Mouse (Mus musculus): ENCODE measurements around the gene Lcor. TPM values are rescaled to one million over a fixed set of nuclear protein-coding genes. Genes with fewer than 3 reads are reported as not detected.

Gene Lcor
- polyA plus RNA-seq, 1 experiment: 2.9 TPM

DNA sequence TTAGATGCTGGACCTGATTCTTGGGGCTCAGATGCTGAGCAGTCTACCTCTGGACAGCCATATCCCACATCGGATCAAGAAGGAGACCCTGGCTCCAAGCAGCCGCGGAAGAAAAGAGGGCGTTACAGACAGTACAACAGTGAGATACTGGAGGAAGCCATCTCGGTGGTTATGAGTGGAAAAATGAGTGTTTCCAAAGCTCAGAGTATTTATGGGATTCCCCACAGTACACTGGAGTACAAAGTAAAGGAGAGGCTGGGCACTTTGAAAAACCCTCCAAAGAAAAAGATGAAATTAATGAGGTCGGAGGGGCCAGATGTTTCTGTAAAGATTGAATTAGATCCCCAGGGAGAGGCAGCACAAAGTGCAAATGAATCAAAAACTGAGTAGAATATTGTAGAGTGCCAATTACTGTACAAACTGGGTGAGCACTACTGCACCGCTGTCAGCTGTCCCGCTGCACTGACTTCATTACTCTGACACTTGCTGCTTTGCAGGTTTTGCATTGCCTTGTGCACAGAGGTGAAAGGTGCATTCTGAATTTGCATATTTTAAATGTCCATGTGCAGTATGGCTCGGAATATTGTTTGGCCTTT, 76.6 kb downstream of the Lcor start:
- 90% methylated on average over 9 of the region's 9 CpGs for WGBS
- Histone ChIP-seq H3K4me1 (ENCODE audit: control insufficient read depth, insufficient read depth, insufficient read length, low read length) (peaks cover 3% of the 10 kb centered on the region; the same call in 1 of the 2 replicates), H3K27ac (ENCODE audit: insufficient read depth, low read depth, low read length) (no peak overlapping the region), H3K27me3 (ENCODE audit: control insufficient read depth, insufficient read depth, low read length) (no peaks in the 10 kb centered on the region), H3K36me3 (ENCODE audit: control insufficient read depth, insufficient read depth, low read length) (peaks cover 36% of the 10 kb centered on the region), H3K4me3 (ENCODE audit: low read depth, low read length) (no peak overlapping the region)
- no peak for TF ChIP-seq POLR2A (IDR thresholded peaks at IDR 0.05; ENCODE audit: low read depth, low read length)
- TF ChIP-seq CTCF (IDR thresholded peaks at IDR 0.05; ENCODE audit: extremely low read depth, insufficient read length, insufficient replicate concordance, low read depth, low read length): no peak

DNA sequence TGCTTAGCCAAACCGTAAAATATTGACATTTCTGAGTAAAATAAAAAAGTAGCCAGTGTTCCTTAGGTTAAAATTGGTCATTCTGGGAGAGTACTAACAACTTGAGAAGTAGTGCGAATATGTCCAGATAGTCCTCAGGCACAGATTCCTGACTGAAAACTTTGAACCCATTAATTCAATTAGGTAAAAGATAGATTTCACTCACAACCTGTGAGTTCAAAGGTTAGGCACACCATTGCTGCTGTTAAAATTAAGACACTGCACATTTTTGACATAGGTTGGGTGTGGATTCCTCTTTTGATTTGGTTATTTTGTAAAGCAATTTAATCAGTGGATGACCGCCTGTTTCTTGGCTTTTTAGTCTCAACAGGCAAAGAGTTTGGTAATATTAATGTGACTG, 78.4 kb downstream of the Lcor start:
- H3K4me1 ChIP-seq (ENCODE audit: control insufficient read depth, insufficient read depth, insufficient read length, low read length): peaks cover 3% of the 10 kb centered on the region; the same call in 1 of the 2 replicates
- TF ChIP-seq CTCF (IDR thresholded peaks at IDR 0.05; ENCODE audit: extremely low read depth, insufficient read length, insufficient replicate concordance, low read depth, low read length) (no peak), POLR2A (IDR thresholded peaks at IDR 0.05; ENCODE audit: low read depth, low read length) (no peak)
- 46% methylated on average over 3 of the region's 3 CpGs for WGBS
- peaks cover 33% of the 10 kb centered on the region for H3K36me3 ChIP-seq (ENCODE audit: control insufficient read depth, insufficient read depth, low read length)
- H3K27me3 ChIP-seq (ENCODE audit: control insufficient read depth, insufficient read depth, low read length): no peaks in the 10 kb centered on the region
- H3K27ac ChIP-seq (ENCODE audit: insufficient read depth, low read depth, low read length): no peak overlapping the region
- H3K4me3 ChIP-seq (ENCODE audit: low read depth, low read length): no peak overlapping the region

DNA sequence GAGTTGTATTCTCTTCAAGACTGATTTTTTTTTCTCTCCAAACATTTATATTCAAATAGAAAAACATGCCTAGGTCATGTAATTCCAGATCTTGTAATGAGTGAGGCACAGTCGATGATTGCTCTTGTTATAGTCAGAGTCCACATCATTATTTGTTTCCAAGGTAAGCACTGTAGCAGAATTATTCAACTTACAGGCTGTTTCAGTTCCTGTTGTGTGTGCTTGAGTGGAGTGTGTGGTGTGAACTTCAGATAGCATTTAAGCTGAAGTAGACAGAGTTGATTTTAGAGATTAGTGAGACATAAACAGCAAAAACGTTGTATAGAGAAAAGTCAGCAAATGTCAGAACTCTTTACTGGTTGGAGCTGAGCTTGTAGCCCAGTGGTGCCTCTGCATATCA, 86.4 kb downstream of the Lcor start:
- Histone ChIP-seq H3K27me3 (ENCODE audit: control insufficient read depth, insufficient read depth, low read length) (no peaks in the 10 kb centered on the region), H3K36me3 (ENCODE audit: control insufficient read depth, insufficient read depth, low read length) (0 out of 2 replicates have a peak, but pooled peaks cover 3% of the 10 kb centered on the region), H3K4me3 (ENCODE audit: low read depth, low read length) (no peak overlapping the region), H3K27ac (ENCODE audit: insufficient read depth, low read depth, low read length) (no peak overlapping the region), H3K4me1 (ENCODE audit: control insufficient read depth, insufficient read depth, insufficient read length, low read length) (no peaks in the 10 kb centered on the region; the same call in 1 of the 2 replicates)
- WGBS: 45% methylated on average over 2 of the region's 2 CpGs
- TF ChIP-seq POLR2A (IDR thresholded peaks at IDR 0.05; ENCODE audit: low read depth, low read length) (no peak), CTCF (IDR thresholded peaks at IDR 0.05; ENCODE audit: extremely low read depth, insufficient read length, insufficient replicate concordance, low read depth, low read length) (no peak)

DNA sequence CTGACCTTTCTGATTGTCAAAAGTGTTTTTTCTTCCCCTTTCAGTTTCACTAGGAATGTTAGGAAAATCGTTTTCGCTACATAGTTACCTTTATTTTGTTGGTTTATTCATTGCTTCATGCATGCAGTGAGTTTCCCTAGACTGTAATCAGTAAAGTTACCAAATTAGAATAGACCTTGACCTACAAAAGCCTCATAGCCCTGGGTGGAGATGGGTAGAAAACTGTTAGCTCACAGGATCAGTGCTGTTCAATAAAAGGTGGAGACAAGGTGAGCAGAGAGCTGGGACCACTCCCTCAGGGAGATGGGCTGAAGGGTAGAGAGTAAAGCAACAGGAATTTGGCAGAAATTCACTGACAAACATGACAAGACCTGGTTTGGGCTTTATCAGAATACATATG, 91.3 kb downstream of the Lcor start:
- WGBS: 40% methylated on average over 2 of the region's 2 CpGs
- H3K36me3 ChIP-seq (ENCODE audit: control insufficient read depth, insufficient read depth, low read length): no peaks in the 10 kb centered on the region
- TF ChIP-seq POLR2A (IDR thresholded peaks at IDR 0.05; ENCODE audit: low read depth, low read length) (no peak), CTCF (IDR thresholded peaks at IDR 0.05; ENCODE audit: extremely low read depth, insufficient read length, insufficient replicate concordance, low read depth, low read length) (no peak)

DNA sequence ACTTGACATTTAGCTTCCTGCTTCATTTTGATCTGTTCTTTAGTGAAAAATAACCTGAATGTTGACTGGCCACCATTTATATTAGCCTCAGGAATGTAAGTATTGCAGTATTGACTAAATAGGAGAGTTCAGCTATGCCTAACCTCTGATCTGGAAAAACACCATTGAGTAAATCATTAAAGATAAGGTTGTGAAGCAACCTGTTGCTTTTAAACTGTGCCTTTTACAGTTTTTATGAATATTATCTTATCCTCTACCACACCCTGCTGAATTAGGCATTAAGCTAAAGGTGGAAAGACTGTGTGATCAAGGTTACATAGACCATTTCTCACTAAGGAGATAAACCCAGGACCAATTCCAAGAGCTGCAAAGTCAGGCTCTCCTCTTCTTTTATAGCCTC, 95.1 kb downstream of the Lcor start:
- no peaks in the 10 kb centered on the region for H3K27me3 ChIP-seq (ENCODE audit: control insufficient read depth, insufficient read depth, low read length)
- H3K36me3 ChIP-seq (ENCODE audit: control insufficient read depth, insufficient read depth, low read length): peaks cover 9% of the 10 kb centered on the region
- peaks cover 13% of the 10 kb centered on the region for H3K4me1 ChIP-seq (ENCODE audit: control insufficient read depth, insufficient read depth, insufficient read length, low read length)
- H3K27ac ChIP-seq (ENCODE audit: insufficient read depth, low read depth, low read length): peak overlapping the region; percentile 64
- no peak overlapping the region for H3K4me3 ChIP-seq (ENCODE audit: low read depth, low read length)
- TF ChIP-seq POLR2A (IDR thresholded peaks at IDR 0.05; ENCODE audit: low read depth, low read length) (no peak), CTCF (IDR thresholded peaks at IDR 0.05; ENCODE audit: extremely low read depth, insufficient read length, insufficient replicate concordance, low read depth, low read length) (no peak)

More for the DNA sequence above, 91.3 kb downstream of the Lcor start:
- Histone ChIP-seq H3K27me3 (ENCODE audit: control insufficient read depth, insufficient read depth, low read length) (no peaks in the 10 kb centered on the region), H3K27ac (ENCODE audit: insufficient read depth, low read depth, low read length) (no peak overlapping the region; the same call in 1 of the 2 replicates), H3K4me1 (ENCODE audit: control insufficient read depth, insufficient read depth, insufficient read length, low read length) (peaks cover 3% of the 10 kb centered on the region; the same call in 1 of the 2 replicates), H3K4me3 (ENCODE audit: low read depth, low read length) (no peak overlapping the region)

GRCm38 (mm10) chr19:41579311-41579920, 97.0 kb downstream of the Lcor start:
- H3K27ac ChIP-seq (ENCODE audit: insufficient read depth, low read depth, low read length): peak overlapping the region; percentile 69
- no peak for TF ChIP-seq POLR2A (IDR thresholded peaks at IDR 0.05; ENCODE audit: low read depth, low read length)
- TF ChIP-seq CTCF (IDR thresholded peaks at IDR 0.05; ENCODE audit: extremely low read depth, insufficient read length, insufficient replicate concordance, low read depth, low read length): no peak
- no peak overlapping the region for H3K4me3 ChIP-seq (ENCODE audit: low read depth, low read length)
- peaks cover 14% of the 10 kb centered on the region for H3K36me3 ChIP-seq (ENCODE audit: control insufficient read depth, insufficient read depth, low read length)
- 34% methylated on average over 4 of the region's 4 CpGs for whole genome bisulfite sequencing
- peaks cover 13% of the 10 kb centered on the region for H3K4me1 ChIP-seq (ENCODE audit: control insufficient read depth, insufficient read depth, insufficient read length, low read length)
- no peaks in the 10 kb centered on the region for H3K27me3 ChIP-seq (ENCODE audit: control insufficient read depth, insufficient read depth, low read length)

- Histone ChIP-seq H3K36me3 (ENCODE audit: control insufficient read depth, insufficient read depth, low read length) (peaks cover 24% of the 10 kb centered on the region), H3K4me3 (ENCODE audit: low read depth, low read length) (no peak within 1 kb of the TSS), H3K4me1 (ENCODE audit: control insufficient read depth, insufficient read depth, insufficient read length, low read length) (peaks cover 10% of the 10 kb centered on the region), H3K27ac (ENCODE audit: insufficient read depth, low read depth, low read length) (no peak within 1 kb of the TSS), H3K27me3 (ENCODE audit: control insufficient read depth, insufficient read depth, low read length) (no peaks in the 10 kb centered on the region)
- WGBS: 87% methylated on average over 23 of the region's 23 CpGs
- no peak for TF ChIP-seq CTCF (IDR thresholded peaks at IDR 0.05; ENCODE audit: extremely low read depth, insufficient read length, insufficient replicate concordance, low read depth, low read length)
- no peak for TF ChIP-seq POLR2A (IDR thresholded peaks at IDR 0.05; ENCODE audit: low read depth, low read length)
Observed at GRCm38 (mm10) chr19:41581706-41582420, 99.4 kb downstream of the Lcor start, which contains the start of gene Gm340. TSS of gene Gm340 (plus strand) at chr19:41582370.
